Mouse (Mus musculus) ES-E14 (cell line): ENCODE measurements around the gene Kif21a.

ENCODE experiments used
- HCFC1 ChIP-seq: IDR thresholded peaks from 2 replicates; pipeline ENCODE4 v1.6.1; 2012; ENCODE audit warnings: low read length, inconsistent platforms, borderline replicate concordance; ENCODE audit not compliant: insufficient read depth
- MAFK ChIP-seq: IDR thresholded peaks from 2 replicates; pipeline ENCODE4 v1.6.1; 2014; ENCODE audit warnings: mild to moderate bottlenecking, low read depth, low read length, inconsistent platforms; ENCODE audit not compliant: insufficient read depth
- ZC3H11A ChIP-seq: IDR thresholded peaks from 2 replicates; pipeline ENCODE4 v1.6.1; 2012; ENCODE audit warnings: low read depth, mild to moderate bottlenecking, inconsistent platforms, low read length, borderline replicate concordance

- TF ChIP-seq HCFC1 (no peak), MAFK (no peak), ZC3H11A (no peak)
Measured at GRCm38 (mm10) chr15:91034090-91034489, 15.7 kb downstream of the Kif21a start.
